Mouse (Mus musculus) kidney, adult 2 months (tissue): ENCODE results near the gene Ago1. TPM values are rescaled to one million over a fixed set of nuclear protein-coding genes. Genes with fewer than 3 reads are reported as not detected.

ENCODE experiments used
- DNase-seq: peaks from one replicate; pipeline ENCODE4 v3.0.0; 2021
- H3K27ac ChIP-seq: fragments of 200-500 bp; 2 replicates; pipeline ENCODE4 v1.5.1; 2012; ENCODE audit warnings: low read depth, low read length, control low read depth, inconsistent platforms; ENCODE audit not compliant: insufficient read depth
- H3K27me3 ChIP-seq: fragments of 200-500 bp; replicated peaks from 2 replicates; pipeline ENCODE4 v1.6.1; 2012; ENCODE audit warnings: mild to moderate bottlenecking, moderate library complexity, low read length, inconsistent platforms; ENCODE audit not compliant: control insufficient read depth, insufficient read depth
- H3K36me3 ChIP-seq: fragments of 200-500 bp; 2 replicates; pipeline ENCODE4 v1.6.1; 2012; ENCODE audit warnings: mild to moderate bottlenecking, moderate library complexity, low read length, inconsistent platforms; ENCODE audit not compliant: control insufficient read depth, insufficient read depth
- H3K4me1 ChIP-seq: fragments of 200-500 bp; 2 replicates; pipeline ENCODE4 v1.6.1; 2011; ENCODE audit warnings: low read length; ENCODE audit not compliant: control insufficient read depth, insufficient read depth
- H3K4me3 ChIP-seq: fragments of 200-500 bp; 2 replicates; pipeline ENCODE4 v1.5.1; 2011; ENCODE audit warnings: mild to moderate bottlenecking, low read depth, low read length, control low read depth; ENCODE audit not compliant: insufficient read depth
- CTCF ChIP-seq: fragments of 200-500 bp; conservative IDR thresholded peaks from 2 replicates; pipeline ENCODE4 v1.5.1; 2011; ENCODE audit warnings: low read depth, mild to moderate bottlenecking, control low read depth, low read length, moderate library complexity, mixed read lengths; ENCODE audit not compliant: insufficient read depth, insufficient read length
- POLR2A ChIP-seq: fragments of 200-500 bp; IDR thresholded peaks from one replicate; pipeline ENCODE4 v1.6.1; 2011; ENCODE audit warnings: low read depth, low read length, control low read depth
- WGBS: fragments of 180-500 bp; shearing (Covaris S2); methylation state at CpG from one replicate; pipeline ENCODE4 v1.1.7; 2018; 5-methylcytosine and 5-hydroxymethylcytosine counted together
- polyA plus RNA-seq: library from polyadenylated mRNA; depleted of rRNA; stranded (reverse); fragments of >200 nt; gene quantifications from 2 replicates; pipeline ENCODE4 v1.2.3, GENCODE M21; 2012

Ago1 gene
- polyA plus RNA-seq, 1 experiment, result 21.4 TPM

GRCm38 (mm10) chr4:126434094-126434493 is 34.3 kb downstream of the Ago1 start:
- Histone ChIP-seq H3K4me3 (no peak overlapping the region), H3K27ac (no peak overlapping the region)
- 95% methylated on average over 2 of the region's 2 CpGs for WGBS

GRCm38 (mm10) chr4:126433175-126433574 is 35.2 kb downstream of the Ago1 start:
- WGBS, result 96% methylated on average over 4 of the region's 4 CpGs
- TF ChIP-seq CTCF (no peak), POLR2A (no peak)
- Histone ChIP-seq H3K36me3 (no peaks in the 10 kb centered on the region), H3K4me1 (no peaks in the 10 kb centered on the region), H3K27me3 (no peaks in the 10 kb centered on the region), H3K27ac (no peak overlapping the region), H3K4me3 (no peak overlapping the region)
- no peak for DNase-seq

More at GRCm38 (mm10) chr4:126434094-126434493, 34.3 kb downstream of the Ago1 start:
- Histone ChIP-seq H3K4me1 (no peaks in the 10 kb centered on the region), H3K27me3 (no peaks in the 10 kb centered on the region), H3K36me3 (no peaks in the 10 kb centered on the region)
- no peak for DNase-seq
- TF ChIP-seq POLR2A (no peak), CTCF (no peak)

- Histone ChIP-seq H3K4me1 (no peaks in the 10 kb centered on the region), H3K27me3 (no peaks in the 10 kb centered on the region), H3K36me3 (no peaks in the 10 kb centered on the region), H3K27ac (no peak overlapping the region), H3K4me3 (no peak overlapping the region)
- TF ChIP-seq POLR2A, result no peak
- no peak for TF ChIP-seq CTCF
- no peak for DNase-seq
- 84% methylated on average over 4 of the region's 4 CpGs for WGBS
Observed at GRCm38 (mm10) chr4:126431746-126432145, 36.6 kb downstream of the Ago1 start.

GRCm38 (mm10) chr4:126429347-126430079 is 38.9 kb downstream of the Ago1 start, which contains the start of gene Ago3:
Gene Ago3 (minus strand): TSS chr4:126429556.
- WGBS, result under 1% methylated on average over 64 of the region's 65 CpGs
- H3K4me3 ChIP-seq, result peak within 1 kb of the TSS; percentile 99
- no peak for TF ChIP-seq CTCF
- TF ChIP-seq POLR2A, result peak; percentile 78

GRCm38 (mm10) chr4:126428682-126429346 is 39.6 kb downstream of the Ago1 start:
- Histone ChIP-seq H3K4me1 (no peaks in the 10 kb centered on the region), H3K4me3 (peak overlapping the region; percentile 99), H3K27me3 (no peaks in the 10 kb centered on the region), H3K27ac (peak overlapping the region; percentile 80), H3K36me3 (no peaks in the 10 kb centered on the region)
- 2% methylated on average over 24 of the region's 24 CpGs for WGBS
- DNase-seq, result peak; percentile 6
- no peak for TF ChIP-seq POLR2A
- TF ChIP-seq CTCF, result no peak

More at GRCm38 (mm10) chr4:126429347-126430079, 38.9 kb downstream of the Ago1 start, which contains the start of gene Ago3:
- Histone ChIP-seq H3K36me3 (no peaks in the 10 kb centered on the region), H3K4me1 (no peaks in the 10 kb centered on the region), H3K27me3 (no peaks in the 10 kb centered on the region), H3K27ac (peak within 1 kb of the TSS; percentile 87)
- peak; percentile 96 for DNase-seq

- TF ChIP-seq CTCF (no peak), POLR2A (no peak)
- Histone ChIP-seq H3K36me3 (no peaks in the 10 kb centered on the region), H3K4me3 (no peak overlapping the region), H3K27me3 (no peaks in the 10 kb centered on the region), H3K27ac (no peak overlapping the region), H3K4me1 (no peaks in the 10 kb centered on the region)
- 78% methylated on average over 2 of the region's 2 CpGs for WGBS
- no peak for DNase-seq
Observed at GRCm38 (mm10) chr4:126423866-126424265, 44.5 kb downstream of the Ago1 start.

- Histone ChIP-seq H3K4me3 (no peak overlapping the region), H3K4me1 (no peaks in the 10 kb centered on the region), H3K27me3 (no peaks in the 10 kb centered on the region), H3K36me3 (no peaks in the 10 kb centered on the region), H3K27ac (no peak overlapping the region)
- TF ChIP-seq CTCF (no peak), POLR2A (no peak)
- DNase-seq, result no peak
Observed at GRCm38 (mm10) chr4:126415707-126416106, 52.7 kb downstream of the Ago1 start.
